Mouse (Mus musculus) C2C12 (cell line): ENCODE data around the gene Bmper.

Source experiments
- CTCF ChIP-seq: IDR thresholded peaks from one replicate; pipeline ENCODE4 v1.5.1; 2011; ENCODE audit not compliant: control insufficient read depth, insufficient read depth, insufficient read length
- MAX ChIP-seq: IDR thresholded peaks from one replicate; pipeline ENCODE4 v1.6.1; 2011; ENCODE audit warnings: mild to moderate bottlenecking, control low read depth
- MYOD1 ChIP-seq: IDR thresholded peaks from one replicate; pipeline ENCODE4 v1.6.1; 2011; ENCODE audit warnings: low read depth; ENCODE audit not compliant: control insufficient read depth, insufficient read length
- MYOG ChIP-seq: IDR thresholded peaks from one replicate; pipeline ENCODE4 v1.6.1; 2011; ENCODE audit not compliant: control insufficient read depth, insufficient read length; ENCODE audit errors: extremely low read depth

DNA sequence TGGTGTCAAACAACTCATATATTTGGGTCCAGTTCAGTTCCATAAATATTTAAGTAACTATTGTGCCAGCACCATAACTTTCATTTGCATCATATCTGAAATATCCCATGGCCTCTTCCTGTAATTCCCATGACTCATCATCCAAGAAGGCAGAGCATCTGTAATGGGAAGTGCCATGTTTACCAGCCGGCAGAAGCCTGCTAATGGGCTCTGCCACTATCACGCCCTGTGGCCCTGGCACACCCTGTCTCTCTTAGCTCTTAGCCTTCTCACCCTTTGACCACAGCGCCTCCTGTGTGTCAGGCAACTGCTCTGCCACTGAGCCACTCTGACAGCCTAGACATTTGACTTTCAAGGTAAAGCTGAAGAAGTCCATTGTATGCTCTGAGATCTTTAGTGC lies 3.1 kb upstream of the Bmper start:
- no peak for TF ChIP-seq MYOD1
- peak; percentile 76 for TF ChIP-seq CTCF
- TF ChIP-seq MYOG: no peak
- TF ChIP-seq MAX: peak; percentile 81
